Mouse (Mus musculus) midbrain, embryonic 13.5 days (tissue): Measurements from ENCODE around the gene Slc39a13. TPM values are rescaled to one million over a fixed set of nuclear protein-coding genes. Genes with fewer than 3 reads are reported as not detected.
"Not testable (repeated sequence)": the region's sequence is repeated elsewhere in the genome, so short reads cannot be mapped to it uniquely, and the experiment has no call there.

Source experiments
- ATAC-seq: fragments of 200-750 bp; cut with Nextera tagmentation; 2 replicates; pipeline ENCODE4 v1.8.0; 2017; ENCODE audit warnings: mild to moderate bottlenecking, moderate TSS enrichment, moderate library complexity
- H3K27ac ChIP-seq: fragments of 300-500 bp; sonication (generic); 2 replicates; pipeline ENCODE4 v1.5.1; 2015; ENCODE audit warnings: inconsistent platforms, mild to moderate bottlenecking, moderate library complexity
- H3K27me3 ChIP-seq: fragments of 300-500 bp; sonication (generic); 2 replicates; pipeline ENCODE4 v1.6.1; 2015; ENCODE audit warnings: mild to moderate bottlenecking, inconsistent platforms
- H3K36me3 ChIP-seq: fragments of 300-500 bp; sonication (generic); 2 replicates; pipeline ENCODE4 v1.6.1; 2015; ENCODE audit warnings: mild to moderate bottlenecking, inconsistent platforms
- H3K4me1 ChIP-seq: fragments of 300-500 bp; sonication (generic); replicated peaks from 2 replicates; pipeline ENCODE4 v1.6.1; 2015; ENCODE audit warnings: inconsistent platforms
- H3K4me2 ChIP-seq: fragments of 300-500 bp; sonication (generic); replicated peaks from 2 replicates; pipeline ENCODE4 v1.6.1; 2015; ENCODE audit warnings: moderate library complexity, mild to moderate bottlenecking, inconsistent platforms
- H3K4me3 ChIP-seq: fragments of 300-500 bp; sonication (generic); replicated peaks from 2 replicates; pipeline ENCODE4 v1.5.1; 2015; ENCODE audit warnings: mild to moderate bottlenecking, inconsistent platforms
- H3K9ac ChIP-seq: fragments of 300-500 bp; sonication (generic); replicated peaks from 2 replicates; pipeline ENCODE4 v1.6.1; 2015; ENCODE audit warnings: mild to moderate bottlenecking, inconsistent platforms
- H3K9me3 ChIP-seq: fragments of 300-500 bp; sonication (generic); 2 replicates; pipeline ENCODE4 v1.6.1; 2016; ENCODE audit warnings: mild to moderate bottlenecking, inconsistent platforms
- WGBS: fragments of 180-500 bp; shearing (Covaris S2); methylation state at CpG from one replicate; pipeline ENCODE4 v1.1.7; 2015; 5-methylcytosine and 5-hydroxymethylcytosine counted together
- polyA plus RNA-seq: library from polyadenylated mRNA; unstranded; fragments of >200 nt; fragmentation: Nextera tagmentation; extraction: Ambion mirVana; gene quantifications from 2 replicates; pipeline ENCODE4 v1.2.1, GENCODE M21; 2015

Gene Slc39a13
- polyA plus RNA-seq, 1 experiment from 2014 or later = 29.4 TPM

GRCm38 (mm10) chr2:91059376-91059775 lies 10.8 kb downstream of the Slc39a13 start:
- no peak overlapping the region for H3K27ac ChIP-seq
- peaks cover 10% of the 10 kb centered on the region for H3K4me1 ChIP-seq
- no peak overlapping the region for H3K9ac ChIP-seq
- no peak overlapping the region for H3K4me3 ChIP-seq
- H3K4me2 ChIP-seq = no peak overlapping the region
- 94% methylated on average over 2 of the region's 2 CpGs for WGBS
- no peaks in the 10 kb centered on the region for H3K9me3 ChIP-seq
- no peaks in the 10 kb centered on the region for H3K27me3 ChIP-seq
- ATAC-seq = no peak
- peaks cover 88% of the 10 kb centered on the region for H3K36me3 ChIP-seq

DNA sequence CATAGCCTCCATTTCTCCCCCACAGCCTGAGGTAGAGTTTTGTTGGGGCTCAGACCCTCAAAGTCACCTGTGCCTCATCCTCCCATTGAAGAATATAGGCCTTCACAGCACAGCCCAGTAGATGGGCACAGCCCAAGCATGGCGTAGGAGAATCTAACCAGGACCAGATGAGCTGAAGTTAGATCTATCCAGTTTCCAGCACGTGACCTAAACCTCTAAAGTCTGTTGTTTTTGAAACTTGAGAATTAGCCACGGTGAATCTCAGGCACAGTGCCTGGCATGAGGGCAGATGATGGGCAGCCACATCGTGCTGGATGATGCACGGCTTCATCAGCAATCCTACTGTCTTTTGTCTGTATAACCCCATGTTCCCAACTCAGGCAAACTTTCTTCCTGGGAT lies 11.8 kb downstream of the Slc39a13 start:
- no peak for ATAC-seq
- no peaks in the 10 kb centered on the region for H3K27me3 ChIP-seq
- no peak overlapping the region for H3K4me2 ChIP-seq
- H3K9ac ChIP-seq = no peak overlapping the region
- H3K27ac ChIP-seq = no peak overlapping the region
- no peaks in the 10 kb centered on the region for H3K9me3 ChIP-seq
- no peak overlapping the region for H3K4me3 ChIP-seq
- 93% methylated on average over 5 of the region's 5 CpGs for WGBS
- H3K4me1 ChIP-seq = peaks cover 10% of the 10 kb centered on the region
- H3K36me3 ChIP-seq = peaks cover 79% of the 10 kb centered on the region

DNA sequence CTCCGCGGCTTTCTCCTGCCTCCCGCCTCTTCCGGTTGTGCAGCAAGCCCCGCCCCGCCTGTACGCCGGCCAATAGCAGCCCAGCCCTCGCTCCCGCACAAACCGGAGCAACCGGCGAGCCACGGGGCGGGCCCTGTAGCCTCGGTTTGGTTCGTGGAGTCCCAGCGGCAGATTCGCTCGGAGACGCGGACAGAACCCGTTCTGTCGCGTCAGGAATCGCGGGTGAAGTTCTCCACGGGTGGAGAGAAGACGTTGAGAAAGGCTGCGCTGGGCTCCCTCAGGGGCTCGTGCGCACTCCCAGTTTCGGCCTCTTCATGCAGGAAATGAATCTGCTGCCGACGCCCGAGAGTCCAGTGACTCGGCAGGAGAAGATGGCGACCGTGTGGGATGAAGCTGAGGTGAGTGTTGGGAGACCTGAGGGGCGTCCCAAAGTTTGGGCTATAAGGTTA lies 16.3 kb downstream of the Slc39a13 start, which contains the start of gene Psmc3:
Gene Psmc3 (plus strand): TSS at position 76 of the 449 bp plus-strand sequence.
- peak; percentile 99 for ATAC-seq
- Histone ChIP-seq H3K4me1 (peaks cover 21% of the 10 kb centered on the region), H3K27me3 (no peaks in the 10 kb centered on the region), H3K4me2 (peak within 1 kb of the TSS; percentile 97), H3K36me3 (peaks cover 42% of the 10 kb centered on the region), H3K9me3 (no peaks in the 10 kb centered on the region), H3K27ac (peak within 1 kb of the TSS; percentile 89), H3K9ac (peak within 1 kb of the TSS; percentile 77), H3K4me3 (peak within 1 kb of the TSS; percentile 71)
- 0% methylated on average over 40 of the region's 40 CpGs for WGBS

DNA sequence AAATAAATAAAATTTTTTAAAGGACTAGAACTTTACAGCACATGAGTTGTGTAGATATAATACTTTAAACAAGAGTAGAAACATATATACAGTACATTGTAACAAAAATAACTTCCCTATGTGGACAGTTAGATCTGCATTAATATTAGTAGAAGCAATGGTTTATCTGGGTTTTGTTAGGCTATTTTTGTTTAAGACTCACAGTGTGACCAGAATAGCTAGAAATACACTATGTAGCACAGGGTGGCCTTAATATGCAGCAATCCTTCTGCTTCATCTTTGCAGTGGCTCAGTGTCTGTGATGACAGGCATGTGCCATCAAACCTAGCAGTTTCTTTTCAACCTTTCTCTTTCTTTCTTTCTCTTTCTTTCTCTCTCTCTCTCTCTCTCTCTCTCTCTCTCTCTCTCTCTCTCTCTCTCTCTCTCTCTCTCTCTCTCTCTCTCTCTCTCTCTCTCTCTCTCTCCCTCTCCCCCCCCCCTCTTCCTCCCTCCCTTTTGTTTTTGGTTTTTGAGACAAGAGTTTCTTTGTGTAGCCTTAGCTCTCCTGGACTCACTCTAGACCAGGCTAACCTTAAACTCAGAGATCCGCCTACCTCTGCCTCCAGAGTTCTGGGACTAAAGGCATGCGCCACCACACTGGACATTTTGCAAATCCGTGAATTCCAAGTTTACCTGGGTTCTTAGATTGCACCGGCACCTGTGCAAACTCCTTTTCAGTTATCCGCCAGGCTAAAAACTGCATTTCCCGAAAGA lies 16.9 kb downstream of the Slc39a13 start:
- 0% methylated on average over 6 of the region's 6 CpGs for WGBS
- Histone ChIP-seq H3K9me3 (no peaks in the 10 kb centered on the region), H3K9ac (peak overlapping the region; percentile 66), H3K4me3 (peak overlapping the region; percentile 71), H3K36me3 (peaks cover 36% of the 10 kb centered on the region), H3K4me1 (peaks cover 21% of the 10 kb centered on the region), H3K4me2 (peak overlapping the region; percentile 97), H3K27me3 (no peaks in the 10 kb centered on the region), H3K27ac (no peak overlapping the region; the same call in 1 of the 2 replicates)
- ATAC-seq = peak; percentile 80

- Histone ChIP-seq H3K9me3 (no peaks in the 10 kb centered on the region), H3K4me2 (peak overlapping the region; percentile 97), H3K36me3 (peaks cover 30% of the 10 kb centered on the region), H3K27me3 (no peaks in the 10 kb centered on the region), H3K4me1 (peaks cover 21% of the 10 kb centered on the region), H3K27ac (no peak overlapping the region), H3K9ac (no peak overlapping the region), H3K4me3 (peak overlapping the region; percentile 71; the same call in 1 of the 2 replicates)
- no peak for ATAC-seq
- WGBS = 55% methylated on average over 2 of the region's 2 CpGs
These were observed 17.5 kb downstream of the Slc39a13 start for GRCm38 (mm10) chr2:91052752-91053151.

GRCm38 (mm10) chr2:91051917-91052316 lies 18.3 kb downstream of the Slc39a13 start:
- Histone ChIP-seq H3K27me3 (no peaks in the 10 kb centered on the region), H3K4me3 (no peak overlapping the region), H3K36me3 (peaks cover 22% of the 10 kb centered on the region), H3K9ac (no peak overlapping the region), H3K9me3 (no peaks in the 10 kb centered on the region), H3K27ac (no peak overlapping the region), H3K4me1 (peaks cover 21% of the 10 kb centered on the region), H3K4me2 (no peak overlapping the region)
- WGBS = 88% methylated on average over 3 of the region's 3 CpGs
- ATAC-seq = no peak

DNA sequence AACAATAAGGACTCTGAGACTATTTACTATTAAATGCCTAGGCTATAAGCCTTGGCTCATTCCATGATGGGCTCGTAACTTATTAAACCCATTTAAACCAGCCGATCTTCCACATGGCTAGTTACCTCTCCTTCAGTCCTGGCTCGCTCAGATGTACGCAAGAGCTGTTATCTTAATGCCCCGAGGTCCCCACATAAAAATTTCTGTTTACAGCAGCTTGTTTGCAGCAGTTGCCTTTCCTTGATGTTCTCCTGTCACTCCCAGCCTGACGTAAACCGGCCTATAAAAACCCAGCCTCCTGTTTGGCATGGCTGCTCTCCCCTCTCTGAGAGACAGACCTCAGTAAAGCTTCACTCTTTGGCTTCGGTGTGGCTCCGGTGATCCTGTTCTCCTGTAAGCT lies 22.9 kb downstream of the Slc39a13 start:
- Histone ChIP-seq H3K4me3 (no peak overlapping the region), H3K9me3 (no peaks in the 10 kb centered on the region), H3K27me3 (no peaks in the 10 kb centered on the region), H3K4me1 (peaks cover 4% of the 10 kb centered on the region; the same call in 1 of the 2 replicates), H3K36me3 (0 out of 2 replicates have a peak, but pooled peaks cover 6% of the 10 kb centered on the region), H3K27ac (no peak overlapping the region), H3K4me2 (no peak overlapping the region), H3K9ac (no peak overlapping the region)
- no peak for ATAC-seq
- 82% methylated on average over 9 of the region's 9 CpGs for WGBS

DNA sequence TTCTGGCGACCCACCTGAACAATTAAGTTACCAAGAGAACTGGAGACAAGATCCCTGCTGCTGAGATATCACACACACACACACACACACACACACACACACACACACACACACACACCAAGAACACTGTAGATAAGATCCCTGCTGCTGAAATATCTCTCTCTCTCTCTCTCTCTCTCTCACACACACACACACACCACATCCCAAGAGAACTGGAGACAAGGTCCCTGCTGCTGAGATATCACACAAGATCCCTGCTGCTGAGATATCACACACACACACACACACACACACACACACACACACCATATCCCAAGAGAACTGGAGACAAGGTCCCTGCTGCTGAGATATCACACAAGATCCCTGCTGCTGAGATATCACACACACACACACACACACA lies 24.4 kb downstream of the Slc39a13 start:
- not testable (repeated sequence) for ATAC-seq, H3K4me2 ChIP-seq, H3K36me3 ChIP-seq, H3K27ac ChIP-seq, H3K9me3 ChIP-seq, H3K4me1 ChIP-seq, H3K4me3 ChIP-seq, H3K27me3 ChIP-seq, H3K9ac ChIP-seq
- WGBS = 100% methylated on average over 1 of the region's 1 CpGs

DNA sequence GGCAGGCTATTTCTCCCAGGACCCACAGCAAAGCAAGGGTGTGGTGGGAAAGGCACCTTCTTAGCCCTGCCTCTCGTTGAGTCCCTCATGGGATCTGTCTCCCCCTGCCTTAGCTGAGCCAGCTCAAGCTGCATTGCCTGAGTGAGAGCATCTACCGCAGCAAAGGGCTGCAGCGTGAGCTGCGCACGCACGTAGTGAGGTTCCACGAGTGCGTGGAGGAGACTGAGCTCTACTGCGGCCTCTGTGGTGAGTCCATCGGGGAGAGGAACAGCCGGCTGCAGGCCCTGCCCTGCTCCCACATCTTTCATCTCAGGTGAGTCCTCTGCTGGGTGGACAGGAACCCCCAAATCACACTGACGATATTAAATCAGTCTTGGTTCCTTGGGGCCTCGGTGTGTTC lies 25.5 kb downstream of the Slc39a13 start:
- Histone ChIP-seq H3K27me3 (no peaks in the 10 kb centered on the region), H3K4me1 (no peaks in the 10 kb centered on the region; the same call in 1 of the 2 replicates), H3K4me3 (no peak overlapping the region), H3K4me2 (no peak overlapping the region), H3K9me3 (no peaks in the 10 kb centered on the region), H3K36me3 (no peaks in the 10 kb centered on the region), H3K27ac (no peak overlapping the region), H3K9ac (no peak overlapping the region)
- ATAC-seq = no peak
- WGBS = 89% methylated on average over 13 of the region's 13 CpGs

- Histone ChIP-seq H3K36me3 (no peaks in the 10 kb centered on the region), H3K4me3 (no peak overlapping the region), H3K9ac (no peak overlapping the region), H3K4me1 (no peaks in the 10 kb centered on the region; the same call in 1 of the 2 replicates), H3K4me2 (no peak overlapping the region), H3K9me3 (no peaks in the 10 kb centered on the region), H3K27ac (no peak overlapping the region), H3K27me3 (no peaks in the 10 kb centered on the region)
- WGBS = 72% methylated on average over 21 of the region's 21 CpGs
- peak; percentile 48; the same call in 1 of the 2 replicates for ATAC-seq
These were observed 27.4 kb downstream of the Slc39a13 start for GRCm38 (mm10) chr2:91042651-91043398.

DNA sequence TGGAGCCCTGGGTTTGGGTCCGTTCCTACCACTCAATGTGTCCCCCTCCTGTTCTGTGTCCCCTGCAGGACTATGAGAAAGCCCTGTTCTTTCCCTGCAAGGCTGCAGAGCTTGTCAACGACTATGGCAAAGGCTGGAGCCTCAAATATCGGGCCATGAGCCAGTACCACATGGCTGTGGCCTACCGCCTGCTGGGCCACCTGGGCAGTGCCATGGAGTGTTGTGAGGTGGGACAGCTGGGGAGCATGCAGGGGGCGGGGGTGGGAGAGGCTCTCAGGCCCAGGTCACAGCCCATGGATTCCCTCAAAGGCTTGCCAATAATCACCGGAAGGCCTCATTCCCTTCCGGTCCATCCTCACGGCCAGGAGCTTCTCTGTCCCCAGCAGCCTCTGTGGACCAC lies 28.4 kb downstream of the Slc39a13 start:
- Histone ChIP-seq H3K9ac (no peak overlapping the region), H3K4me1 (no peaks in the 10 kb centered on the region; the same call in 1 of the 2 replicates), H3K27me3 (no peaks in the 10 kb centered on the region), H3K4me2 (no peak overlapping the region), H3K4me3 (no peak overlapping the region), H3K9me3 (no peaks in the 10 kb centered on the region), H3K27ac (no peak overlapping the region), H3K36me3 (no peaks in the 10 kb centered on the region)
- 79% methylated on average over 8 of the region's 8 CpGs for WGBS
- no peak for ATAC-seq

DNA sequence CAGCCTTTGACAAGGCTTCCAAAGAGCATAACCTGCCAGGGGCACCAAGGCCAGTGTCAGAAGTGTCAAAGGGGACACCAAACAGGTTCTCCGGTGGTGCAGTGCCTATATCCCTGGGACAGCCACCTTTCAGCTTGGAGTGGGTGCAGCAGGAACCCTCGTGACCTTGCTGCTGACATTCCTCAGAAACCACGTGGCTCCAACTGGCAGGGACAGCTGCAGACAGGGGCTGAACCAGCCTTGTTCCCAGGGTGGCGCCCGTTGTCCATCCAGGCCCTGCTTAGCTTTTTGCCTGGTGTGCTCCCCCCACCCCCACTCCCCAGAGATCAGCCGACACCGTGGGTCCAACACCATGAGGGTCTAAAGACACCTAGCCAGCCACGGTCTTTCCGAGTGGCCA lies 34.8 kb downstream of the Slc39a13 start, which contains the start of gene Rapsn:
Gene Rapsn (plus strand): TSS at position 236 of the 400 bp plus-strand sequence.
- Histone ChIP-seq H3K4me2 (no peak within 1 kb of the TSS), H3K27me3 (no peaks in the 10 kb centered on the region), H3K4me3 (no peak within 1 kb of the TSS), H3K4me1 (no peaks in the 10 kb centered on the region), H3K36me3 (no peaks in the 10 kb centered on the region), H3K9me3 (no peaks in the 10 kb centered on the region), H3K9ac (no peak within 1 kb of the TSS), H3K27ac (no peak within 1 kb of the TSS)
- WGBS = 73% methylated on average over 9 of the region's 9 CpGs
- no peak for ATAC-seq
